Mouse (Mus musculus) liver, embryonic 16.5 days (tissue): ENCODE results near the gene Zbtb16. TPM values are rescaled to one million over a fixed set of nuclear protein-coding genes. Genes with fewer than 3 reads are reported as not detected.

Source experiments
- ATAC-seq: fragments of 200-750 bp; cut with Nextera tagmentation; 2 replicates; pipeline ENCODE4 v1.8.0; 2017; ENCODE audit warnings: low read depth, mild to moderate bottlenecking, moderate number of reproducible peaks, moderate library complexity
- H3K27ac ChIP-seq: fragments of 300-500 bp; sonication (generic); 2 replicates; pipeline ENCODE4 v1.5.1; 2014; ENCODE audit warnings: mild to moderate bottlenecking, low read length
- H3K27me3 ChIP-seq: fragments of 300-500 bp; sonication (generic); 2 replicates; pipeline ENCODE4 v1.6.1; 2014; ENCODE audit warnings: low read depth, low read length, mixed read lengths; ENCODE audit not compliant: control insufficient read depth, insufficient read depth
- H3K36me3 ChIP-seq: fragments of 300-500 bp; sonication (generic); 2 replicates; pipeline ENCODE4 v1.6.1; 2014; ENCODE audit warnings: mild to moderate bottlenecking; ENCODE audit not compliant: control insufficient read depth, insufficient read depth
- H3K4me1 ChIP-seq: fragments of 300-500 bp; sonication (generic); 2 replicates; pipeline ENCODE4 v1.6.1; 2014; ENCODE audit warnings: low read depth, low read length, mixed read lengths; ENCODE audit not compliant: control insufficient read depth
- H3K4me2 ChIP-seq: fragments of 300-500 bp; sonication (generic); 2 replicates; pipeline ENCODE4 v1.6.1; 2014; ENCODE audit warnings: low read depth, low read length, mixed read lengths
- H3K4me3 ChIP-seq: fragments of 300-500 bp; sonication (generic); 2 replicates; pipeline ENCODE4 v1.5.1; 2014; ENCODE audit warnings: low read depth, mild to moderate bottlenecking, low read length
- H3K9ac ChIP-seq: fragments of 300-500 bp; sonication (generic); 2 replicates; pipeline ENCODE4 v1.6.1; 2014; ENCODE audit warnings: low read depth, low read length
- H3K9me3 ChIP-seq: fragments of 300-500 bp; sonication (generic); replicated peaks from 2 replicates; pipeline ENCODE4 v1.6.1; 2016; ENCODE audit warnings: low read length; ENCODE audit not compliant: control insufficient read depth
- WGBS: fragments of 180-500 bp; shearing (Covaris S2); extraction: QIAGEN DNeasy Blood & Tissue Kit; methylation state at CpG from one replicate; pipeline ENCODE4 v1.1.7; 2014; ENCODE audit not compliant: insufficient replicate concordance; 5-methylcytosine and 5-hydroxymethylcytosine counted together
- polyA plus RNA-seq: library from polyadenylated mRNA; unstranded; fragments of >200 nt; fragmentation: Nextera tagmentation; extraction: Ambion mirVana; gene quantifications from 2 replicates; pipeline ENCODE4 v1.2.1, GENCODE M21; 2015

The Zbtb16 gene
- polyA plus RNA-seq, 1 experiment from 2014 or later = 1.1 TPM

GRCm38 (mm10) chr9:48832473-48833100 lies 3.4 kb downstream of the Zbtb16 start:
- 81% methylated on average over 20 of the region's 20 CpGs for WGBS
- Histone ChIP-seq H3K27ac (no peak overlapping the region), H3K9ac (no peak overlapping the region), H3K27me3 (peaks cover 64% of the 10 kb centered on the region), H3K4me1 (no peaks in the 10 kb centered on the region; the same call in 1 of the 2 replicates), H3K4me3 (no peak overlapping the region), H3K4me2 (no peak overlapping the region), H3K9me3 (no peaks in the 10 kb centered on the region), H3K36me3 (no peaks in the 10 kb centered on the region)
- ATAC-seq = no peak

GRCm38 (mm10) chr9:48831560-48832460 lies 4.2 kb downstream of the Zbtb16 start:
- Histone ChIP-seq H3K27ac (no peak overlapping the region), H3K4me3 (no peak overlapping the region), H3K9me3 (no peaks in the 10 kb centered on the region), H3K4me1 (no peaks in the 10 kb centered on the region; the same call in 1 of the 2 replicates), H3K27me3 (peaks cover 57% of the 10 kb centered on the region), H3K9ac (no peak overlapping the region), H3K4me2 (no peak overlapping the region), H3K36me3 (no peaks in the 10 kb centered on the region)
- 73% methylated on average over 23 of the region's 23 CpGs for WGBS
- no peak for ATAC-seq

GRCm38 (mm10) chr9:48828839-48829238 lies 7.2 kb downstream of the Zbtb16 start:
- 60% methylated on average over 7 of the region's 7 CpGs for WGBS
- Histone ChIP-seq H3K9ac (no peak overlapping the region), H3K27ac (no peak overlapping the region), H3K4me3 (no peak overlapping the region), H3K4me2 (no peak overlapping the region), H3K27me3 (peaks cover 39% of the 10 kb centered on the region), H3K4me1 (no peaks in the 10 kb centered on the region), H3K36me3 (no peaks in the 10 kb centered on the region), H3K9me3 (no peaks in the 10 kb centered on the region)
- no peak for ATAC-seq

- ATAC-seq = no peak
Observed at GRCm38 (mm10) chr9:48826377-48826889, 9.6 kb downstream of the Zbtb16 start.

GRCm38 (mm10) chr9:48824533-48825130 lies 11.4 kb downstream of the Zbtb16 start:
- Histone ChIP-seq H3K4me3 (no peak overlapping the region), H3K9me3 (no peaks in the 10 kb centered on the region), H3K27ac (no peak overlapping the region), H3K4me2 (no peak overlapping the region), H3K27me3 (peaks cover 23% of the 10 kb centered on the region), H3K4me1 (no peaks in the 10 kb centered on the region; the same call in 1 of the 2 replicates), H3K36me3 (no peaks in the 10 kb centered on the region), H3K9ac (no peak overlapping the region)
- no peak for ATAC-seq
- WGBS = 71% methylated on average over 12 of the region's 12 CpGs

More at GRCm38 (mm10) chr9:48826377-48826889, 9.6 kb downstream of the Zbtb16 start:
- no peak overlapping the region for H3K27ac ChIP-seq
- peaks cover 26% of the 10 kb centered on the region for H3K27me3 ChIP-seq
- no peaks in the 10 kb centered on the region for H3K4me1 ChIP-seq
- H3K9ac ChIP-seq = no peak overlapping the region
- H3K9me3 ChIP-seq = no peaks in the 10 kb centered on the region
- no peak overlapping the region for H3K4me3 ChIP-seq
- H3K4me2 ChIP-seq = no peak overlapping the region
- H3K36me3 ChIP-seq = no peaks in the 10 kb centered on the region
- 22% methylated on average over 7 of the region's 7 CpGs for WGBS

DNA sequence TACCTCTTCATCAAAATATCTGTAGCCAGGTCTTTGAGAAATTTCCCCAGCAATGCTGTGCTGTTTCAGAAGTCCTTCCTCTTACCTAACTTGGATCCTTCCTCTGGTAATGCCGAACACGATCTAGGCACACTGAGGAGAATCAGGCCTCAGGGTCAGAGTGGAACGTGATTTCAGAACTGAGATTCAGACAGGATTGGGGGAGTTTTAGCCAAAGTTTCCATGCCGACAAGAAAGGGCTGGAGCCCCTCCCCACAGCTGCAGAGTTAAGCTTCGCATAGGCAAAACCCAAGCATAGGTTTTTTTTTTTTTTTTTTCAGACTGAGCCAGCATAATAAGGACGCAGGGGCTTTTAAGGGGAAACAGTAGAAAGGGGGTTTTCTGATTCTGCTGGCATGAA lies 12.2 kb downstream of the Zbtb16 start:
- no peak for ATAC-seq
- Histone ChIP-seq H3K9ac (no peak overlapping the region), H3K27ac (no peak overlapping the region), H3K27me3 (peaks cover 23% of the 10 kb centered on the region), H3K4me2 (no peak overlapping the region), H3K4me3 (no peak overlapping the region), H3K4me1 (peaks cover 4% of the 10 kb centered on the region), H3K9me3 (no peaks in the 10 kb centered on the region), H3K36me3 (no peaks in the 10 kb centered on the region)
- WGBS = 54% methylated on average over 6 of the region's 6 CpGs

DNA sequence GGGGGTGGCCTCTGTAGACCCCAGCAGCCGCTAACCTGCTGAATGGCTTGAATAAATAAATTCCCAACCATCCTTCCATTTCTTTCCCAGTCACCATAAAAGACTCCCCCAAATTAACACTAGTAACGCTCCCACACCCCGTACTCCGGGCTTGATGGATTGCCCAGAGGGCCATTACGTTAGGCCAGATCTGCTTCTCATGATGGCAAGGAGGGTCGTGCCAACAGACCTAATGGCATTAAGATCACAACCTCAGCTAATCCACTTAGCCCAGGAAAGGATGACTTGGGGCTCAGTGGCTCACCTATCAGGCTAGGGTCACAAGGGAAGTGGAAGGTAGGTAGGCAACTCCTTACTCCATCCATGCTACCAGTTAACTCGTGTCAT lies 12.7 kb downstream of the Zbtb16 start:
- Histone ChIP-seq H3K9ac (no peak overlapping the region), H3K9me3 (no peaks in the 10 kb centered on the region), H3K36me3 (no peaks in the 10 kb centered on the region), H3K27ac (no peak overlapping the region), H3K4me1 (peaks cover 4% of the 10 kb centered on the region), H3K27me3 (peaks cover 23% of the 10 kb centered on the region), H3K4me3 (no peak overlapping the region), H3K4me2 (no peak overlapping the region)
- ATAC-seq = no peak
- 60% methylated on average over 7 of the region's 7 CpGs for WGBS

- WGBS = 33% methylated on average over 18 of the region's 18 CpGs
- H3K4me3 ChIP-seq = no peak overlapping the region
- no peak overlapping the region for H3K4me2 ChIP-seq
- peaks cover 4% of the 10 kb centered on the region for H3K4me1 ChIP-seq
- H3K27ac ChIP-seq = no peak overlapping the region
- no peak overlapping the region for H3K9ac ChIP-seq
- no peaks in the 10 kb centered on the region for H3K9me3 ChIP-seq
- ATAC-seq = no peak
- no peaks in the 10 kb centered on the region for H3K36me3 ChIP-seq
- peaks cover 23% of the 10 kb centered on the region for H3K27me3 ChIP-seq
Observed at GRCm38 (mm10) chr9:48822586-48823318, 13.3 kb downstream of the Zbtb16 start.
